Mouse (Mus musculus): ENCODE measurements around the gene Fbln1. TPM values are rescaled to one million over a fixed set of nuclear protein-coding genes. Genes with fewer than 3 reads are reported as not detected.

The Fbln1 gene
- polyA plus RNA-seq (2015; fragmentation: Nextera tagmentation; extraction: Ambion mirVana): 236 and 299 TPM in 2 replicates

DNA sequence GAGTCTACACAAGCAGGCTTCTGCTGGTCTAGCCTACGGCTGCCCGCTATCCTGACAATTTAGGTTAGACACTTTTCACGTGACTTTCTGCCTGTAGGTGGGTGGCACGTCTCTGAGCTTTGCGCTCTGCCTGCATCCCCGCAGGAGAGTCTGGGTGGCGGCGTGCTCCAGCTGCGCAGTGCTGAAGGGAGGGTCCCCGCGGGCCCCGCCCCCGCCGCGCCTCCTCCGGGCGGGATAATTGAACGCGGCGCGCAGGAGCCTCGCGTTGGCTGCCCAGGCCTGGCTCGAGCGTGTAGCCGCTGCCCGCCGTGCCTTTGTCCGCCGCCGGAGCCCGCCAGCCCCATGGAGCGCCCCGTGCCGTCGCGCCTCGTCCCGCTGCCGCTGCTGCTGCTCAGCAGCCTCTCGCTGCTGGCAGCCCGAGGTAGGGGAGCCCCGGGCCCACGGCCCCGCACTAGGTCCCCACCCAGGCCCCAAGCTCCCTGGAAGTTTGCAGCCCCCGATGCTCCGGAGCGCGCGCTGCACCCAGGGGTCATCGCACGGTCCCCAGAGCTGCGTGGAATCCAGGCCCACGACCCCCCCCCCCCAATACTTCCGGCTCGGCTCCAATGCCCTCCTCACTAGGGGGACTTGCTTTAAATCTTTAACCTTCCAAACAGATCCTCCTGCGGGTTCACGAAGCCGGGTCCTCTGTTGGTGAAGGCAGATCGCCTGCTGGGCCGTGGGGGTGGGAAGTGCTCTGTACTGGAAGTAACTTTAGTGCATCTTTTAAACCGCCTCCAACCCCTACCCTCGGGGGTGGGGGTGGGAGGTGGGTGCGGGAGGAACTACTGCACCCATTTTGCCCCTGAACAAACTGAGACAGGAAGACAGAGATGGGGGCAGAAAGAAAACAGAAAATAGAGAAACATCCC is at the start of gene Fbln1:
Gene Fbln1 (plus strand): TSS at position 158 of the 911 bp plus-strand sequence.
- Histone ChIP-seq H3K4me3 (replicated peaks; ENCODE audit: low read length) (peak within 1 kb of the TSS; percentile 73), H3K9me3 (replicated peaks; ENCODE audit: control insufficient read depth, low read length) (no peaks in the 10 kb centered on the region), H3K9ac (ENCODE audit: low read length) (peak within 1 kb of the TSS; percentile 91), H3K27me3 (ENCODE audit: control insufficient read depth, insufficient read depth, low read length) (no peaks in the 10 kb centered on the region), H3K4me2 (ENCODE audit: low read depth, low read length) (peak within 1 kb of the TSS; percentile 84), H3K27ac (ENCODE audit: low read length) (peak within 1 kb of the TSS; percentile 94), H3K4me1 (ENCODE audit: control insufficient read depth, insufficient read depth, low read length) (peaks cover 25% of the 10 kb centered on the region), H3K36me3 (ENCODE audit: control insufficient read depth, insufficient read depth, low read length) (peaks cover 7% of the 10 kb centered on the region; the same call in 1 of the 2 replicates)
- peak; percentile 73; the same call in 1 of the 2 replicates for ATAC-seq (ENCODE audit: insufficient read depth, low FRiP score)
- under 1% methylated on average over 56 of the region's 64 CpGs for WGBS

DNA sequence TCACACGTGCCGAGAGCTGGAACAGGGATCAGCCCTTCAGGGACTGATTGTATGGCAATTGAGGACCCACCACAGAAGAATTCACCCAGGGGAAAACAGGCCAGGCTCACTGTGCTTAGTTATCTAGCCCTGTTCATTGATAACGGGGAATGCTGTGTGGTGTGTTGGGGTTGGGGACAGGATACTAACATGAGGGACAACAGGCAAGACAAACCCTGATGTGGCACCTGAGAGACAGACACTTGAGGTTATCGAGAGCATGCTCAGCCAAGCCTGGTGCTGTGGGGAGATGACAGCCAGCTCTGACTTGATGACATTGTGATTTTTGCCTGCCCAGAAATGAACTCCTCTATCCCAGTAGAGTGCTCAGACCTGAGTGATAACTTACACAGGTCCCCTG is 49.6 kb upstream of the Fbln1 start:
- Histone ChIP-seq H3K27ac (ENCODE audit: low read length) (no peak overlapping the region), H3K4me2 (ENCODE audit: low read depth, low read length) (no peak overlapping the region), H3K4me3 (replicated peaks; ENCODE audit: low read length) (no peak overlapping the region), H3K9ac (ENCODE audit: low read length) (no peak overlapping the region), H3K9me3 (replicated peaks; ENCODE audit: control insufficient read depth, low read length) (no peaks in the 10 kb centered on the region), H3K4me1 (ENCODE audit: control insufficient read depth, insufficient read depth, low read length) (peaks cover 4% of the 10 kb centered on the region; the same call in 1 of the 2 replicates), H3K36me3 (ENCODE audit: control insufficient read depth, insufficient read depth, low read length) (no peaks in the 10 kb centered on the region), H3K27me3 (ENCODE audit: control insufficient read depth, insufficient read depth, low read length) (no peaks in the 10 kb centered on the region)
- ATAC-seq (ENCODE audit: insufficient read depth, low FRiP score): no peak
- WGBS: 59% methylated on average over 4 of the region's 4 CpGs

DNA sequence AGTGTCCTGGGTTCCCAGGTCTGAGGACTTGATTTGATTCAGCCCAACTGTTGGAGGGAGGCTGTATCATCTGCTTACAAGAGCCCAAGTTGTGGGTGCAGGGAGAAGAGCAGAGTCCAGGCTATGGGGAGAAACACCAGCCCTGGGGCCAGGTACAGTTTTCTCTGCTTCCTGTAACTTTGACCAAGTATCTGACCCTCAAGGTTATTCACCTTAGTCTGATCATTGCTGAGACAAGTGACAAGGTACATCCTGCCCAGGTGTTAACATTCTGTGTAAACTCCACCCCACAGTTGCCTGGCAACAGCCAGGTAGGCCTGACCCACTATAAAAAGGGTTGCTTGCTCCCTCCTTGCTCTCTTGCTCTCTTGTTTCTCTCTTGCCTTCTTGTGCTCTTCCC is 44.3 kb upstream of the Fbln1 start:
- no peak overlapping the region for H3K27ac ChIP-seq (ENCODE audit: low read length)
- no peaks in the 10 kb centered on the region for H3K9me3 ChIP-seq (replicated peaks; ENCODE audit: control insufficient read depth, low read length)
- no peak overlapping the region for H3K4me2 ChIP-seq (ENCODE audit: low read depth, low read length)
- H3K4me1 ChIP-seq (ENCODE audit: control insufficient read depth, insufficient read depth, low read length): peaks cover 16% of the 10 kb centered on the region
- ATAC-seq (ENCODE audit: insufficient read depth, low FRiP score): no peak
- no peak overlapping the region for H3K4me3 ChIP-seq (replicated peaks; ENCODE audit: low read length)
- H3K36me3 ChIP-seq (ENCODE audit: control insufficient read depth, insufficient read depth, low read length): no peaks in the 10 kb centered on the region
- H3K27me3 ChIP-seq (ENCODE audit: control insufficient read depth, insufficient read depth, low read length): no peaks in the 10 kb centered on the region
- H3K9ac ChIP-seq (ENCODE audit: low read length): no peak overlapping the region

DNA sequence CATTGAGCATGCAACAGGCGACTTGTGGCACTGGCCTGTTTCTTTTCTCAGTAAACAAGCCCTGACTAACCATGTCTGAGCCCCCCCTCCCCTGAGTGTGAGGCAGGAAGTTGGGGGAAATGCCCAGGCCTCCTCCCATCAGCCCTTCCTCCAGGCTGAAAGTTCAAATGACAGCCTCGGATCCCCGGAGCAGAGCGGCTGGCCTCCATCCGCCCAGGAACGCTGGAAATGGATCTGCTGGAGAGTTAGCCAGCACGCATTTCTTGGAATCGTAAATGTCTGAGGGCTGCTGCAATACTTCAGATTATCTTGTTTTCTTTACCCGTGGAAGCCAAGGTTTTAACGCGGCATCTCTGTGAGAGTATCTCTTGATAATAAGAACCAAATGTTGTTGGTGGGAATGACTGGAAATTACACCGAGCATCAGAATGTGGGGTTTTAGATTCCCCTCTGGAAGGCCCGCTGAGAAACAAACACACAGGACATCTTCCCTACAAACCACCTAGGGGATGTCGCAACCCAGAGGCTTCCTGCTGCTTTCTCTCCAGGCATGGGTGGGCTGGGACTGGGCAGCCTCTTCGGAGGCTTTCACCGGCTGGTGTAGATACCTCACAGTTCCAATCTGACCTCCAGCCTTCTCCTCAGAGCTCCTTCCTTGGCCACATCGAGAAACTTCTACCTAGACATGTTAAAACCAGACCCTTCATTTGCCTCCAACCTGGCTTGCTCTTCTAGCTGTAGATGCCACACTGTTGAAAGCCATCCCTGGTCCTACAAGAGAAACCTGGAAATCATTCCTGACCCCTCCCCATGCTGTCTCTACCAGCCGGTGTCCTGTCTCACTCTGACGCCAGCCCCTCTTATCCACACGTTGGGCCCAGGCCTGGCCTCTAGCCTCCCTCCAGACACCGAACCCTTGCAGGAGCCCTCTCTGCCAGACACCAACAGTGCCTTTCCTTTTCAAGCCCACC is 42.8 kb upstream of the Fbln1 start:
- H3K9me3 ChIP-seq (replicated peaks; ENCODE audit: control insufficient read depth, low read length): no peaks in the 10 kb centered on the region
- peak; percentile 76 for ATAC-seq (ENCODE audit: insufficient read depth, low FRiP score)
- 43% methylated on average over 21 of the region's 21 CpGs for WGBS
- peaks cover 24% of the 10 kb centered on the region for H3K4me1 ChIP-seq (ENCODE audit: control insufficient read depth, insufficient read depth, low read length)
- no peak overlapping the region; the same call in 1 of the 2 replicates for H3K4me2 ChIP-seq (ENCODE audit: low read depth, low read length)
- H3K27me3 ChIP-seq (ENCODE audit: control insufficient read depth, insufficient read depth, low read length): no peaks in the 10 kb centered on the region
- no peak overlapping the region for H3K4me3 ChIP-seq (replicated peaks; ENCODE audit: low read length)
- H3K9ac ChIP-seq (ENCODE audit: low read length): 0 out of 2 replicates have a peak overlapping the region, but pooled peaks have one; percentile 10
- no peaks in the 10 kb centered on the region for H3K36me3 ChIP-seq (ENCODE audit: control insufficient read depth, insufficient read depth, low read length)
- H3K27ac ChIP-seq (ENCODE audit: low read length): peak overlapping the region; percentile 91

DNA sequence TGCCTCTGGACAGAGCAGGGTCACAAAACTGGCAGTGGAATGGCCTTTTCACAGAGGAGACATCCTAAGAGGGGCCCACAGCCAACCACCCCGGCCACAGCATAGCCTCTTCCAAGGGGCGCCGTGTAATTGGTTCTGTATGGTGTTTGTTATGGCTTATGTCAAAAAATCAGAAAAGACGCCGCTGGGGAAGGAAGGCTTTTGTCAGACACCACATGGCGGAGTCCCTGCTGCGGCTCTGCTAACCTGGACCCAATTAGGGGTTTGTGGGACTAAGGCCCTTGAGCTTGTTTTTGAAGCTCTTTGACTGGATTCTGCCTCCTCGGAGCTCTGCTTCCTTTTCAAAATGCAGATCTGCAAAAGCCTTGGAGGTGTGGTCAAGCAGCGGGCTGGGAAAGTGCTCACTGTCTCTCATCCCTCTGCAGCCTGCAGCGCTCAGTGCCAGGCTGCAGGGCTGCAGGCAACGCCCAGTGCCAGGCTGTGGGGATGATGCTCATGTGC is 39.3 kb upstream of the Fbln1 start:
- H3K4me1 ChIP-seq (ENCODE audit: control insufficient read depth, insufficient read depth, low read length): peaks cover 27% of the 10 kb centered on the region
- peak overlapping the region; percentile 82 for H3K27ac ChIP-seq (ENCODE audit: low read length)
- WGBS: 38% methylated on average over 11 of the region's 11 CpGs
- ATAC-seq (ENCODE audit: insufficient read depth, low FRiP score): 0 out of 2 replicates have a peak, but pooled peaks have one; percentile 38
- no peaks in the 10 kb centered on the region for H3K36me3 ChIP-seq (ENCODE audit: control insufficient read depth, insufficient read depth, low read length)
- H3K9ac ChIP-seq (ENCODE audit: low read length): peak overlapping the region; percentile 47; the same call in 1 of the 2 replicates
- H3K4me2 ChIP-seq (ENCODE audit: low read depth, low read length): no peak overlapping the region
- H3K27me3 ChIP-seq (ENCODE audit: control insufficient read depth, insufficient read depth, low read length): no peaks in the 10 kb centered on the region
- no peaks in the 10 kb centered on the region for H3K9me3 ChIP-seq (replicated peaks; ENCODE audit: control insufficient read depth, low read length)
- H3K4me3 ChIP-seq (replicated peaks; ENCODE audit: low read length): no peak overlapping the region

DNA sequence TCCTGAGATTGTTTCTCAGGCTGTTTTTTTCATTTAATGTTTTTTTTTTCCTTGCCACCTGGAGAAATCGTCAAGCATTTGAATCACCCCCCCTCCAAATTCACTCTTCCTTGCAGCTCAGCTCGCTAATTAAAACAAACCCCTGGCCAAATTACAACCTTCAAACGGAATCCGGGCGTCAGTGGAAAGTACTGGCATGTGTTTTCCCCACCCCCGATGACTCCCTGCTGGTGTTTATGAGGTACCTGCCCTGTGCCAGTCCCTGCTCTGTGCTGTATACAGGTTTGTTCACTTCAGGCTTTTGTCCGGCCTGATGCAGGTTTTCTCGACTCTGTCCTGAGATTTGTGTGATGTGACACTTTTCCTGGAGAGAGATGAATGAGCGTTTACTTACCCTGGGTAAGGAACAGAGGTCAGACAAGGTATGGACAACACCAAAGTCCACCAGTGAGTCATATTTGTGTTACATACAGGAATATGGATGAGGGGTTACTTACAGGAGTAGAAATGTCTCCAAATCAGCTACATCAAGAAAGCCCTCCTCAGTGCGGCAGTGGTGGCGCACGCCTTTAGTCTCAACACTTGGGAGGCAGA is 38.6 kb upstream of the Fbln1 start:
- Histone ChIP-seq H3K9me3 (replicated peaks; ENCODE audit: control insufficient read depth, low read length) (no peaks in the 10 kb centered on the region), H3K4me1 (ENCODE audit: control insufficient read depth, insufficient read depth, low read length) (peaks cover 27% of the 10 kb centered on the region), H3K4me3 (replicated peaks; ENCODE audit: low read length) (no peak overlapping the region), H3K36me3 (ENCODE audit: control insufficient read depth, insufficient read depth, low read length) (no peaks in the 10 kb centered on the region), H3K27ac (ENCODE audit: low read length) (peak overlapping the region; percentile 82; the same call in 1 of the 2 replicates), H3K9ac (ENCODE audit: low read length) (no peak overlapping the region), H3K4me2 (ENCODE audit: low read depth, low read length) (no peak overlapping the region), H3K27me3 (ENCODE audit: control insufficient read depth, insufficient read depth, low read length) (no peaks in the 10 kb centered on the region)
- ATAC-seq (ENCODE audit: insufficient read depth, low FRiP score): no peak
- 45% methylated on average over 12 of the region's 12 CpGs for WGBS

DNA sequence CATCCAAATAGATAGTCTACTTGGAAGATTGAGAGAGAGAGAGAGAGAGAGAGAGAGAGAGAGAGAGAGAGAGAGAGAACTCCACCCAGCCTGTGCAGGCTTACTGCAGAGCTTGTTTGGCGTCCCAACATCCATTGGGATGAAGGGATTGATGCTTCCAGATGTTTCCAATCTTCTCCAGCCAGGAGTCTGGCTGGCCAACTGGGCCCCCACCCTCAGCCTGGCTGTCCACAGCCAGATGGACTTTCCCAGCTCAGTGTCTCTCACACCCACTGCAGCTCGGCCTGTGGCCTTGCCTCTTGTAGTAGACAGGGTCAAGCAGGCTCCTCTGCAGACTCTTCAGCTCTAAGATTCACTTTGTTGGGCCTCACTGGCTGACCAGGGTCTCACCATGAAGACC is 33.7 kb upstream of the Fbln1 start:
- H3K36me3 ChIP-seq (ENCODE audit: control insufficient read depth, insufficient read depth, low read length): no peaks in the 10 kb centered on the region
- H3K9me3 ChIP-seq (replicated peaks; ENCODE audit: control insufficient read depth, low read length): no peaks in the 10 kb centered on the region
- no peak overlapping the region for H3K4me3 ChIP-seq (replicated peaks; ENCODE audit: low read length)
- H3K27ac ChIP-seq (ENCODE audit: low read length): peak overlapping the region; percentile 54
- peaks cover 17% of the 10 kb centered on the region for H3K4me1 ChIP-seq (ENCODE audit: control insufficient read depth, insufficient read depth, low read length)
- no peak overlapping the region for H3K4me2 ChIP-seq (ENCODE audit: low read depth, low read length)
- ATAC-seq (ENCODE audit: insufficient read depth, low FRiP score): peak; percentile 81
- no peak overlapping the region for H3K9ac ChIP-seq (ENCODE audit: low read length)
- H3K27me3 ChIP-seq (ENCODE audit: control insufficient read depth, insufficient read depth, low read length): no peaks in the 10 kb centered on the region
- 32% methylated on average over 2 of the region's 2 CpGs for WGBS

DNA sequence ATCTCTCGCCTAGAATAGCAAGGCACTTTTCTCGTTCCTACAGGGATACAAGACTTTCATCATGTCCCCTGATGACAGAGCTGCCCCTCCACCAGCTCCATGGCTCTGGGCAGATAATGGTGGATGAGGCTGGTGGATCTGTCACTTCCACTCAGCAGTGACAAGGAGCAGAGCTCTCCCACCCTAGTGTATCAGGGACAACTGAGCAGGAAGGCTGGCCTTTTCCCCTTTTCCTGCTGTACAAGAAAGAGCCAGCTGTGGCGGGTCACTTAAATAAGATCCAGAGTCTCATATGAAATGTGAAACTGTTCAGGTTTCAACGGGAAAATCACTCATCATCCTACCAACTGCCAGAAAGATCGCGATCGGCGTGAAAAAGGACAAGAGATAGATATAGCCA is 32.3 kb upstream of the Fbln1 start:
- WGBS: 56% methylated on average over 8 of the region's 8 CpGs
- H3K27ac ChIP-seq (ENCODE audit: low read length): peak overlapping the region; percentile 80; the same call in 1 of the 2 replicates
- H3K4me3 ChIP-seq (replicated peaks; ENCODE audit: low read length): no peak overlapping the region
- no peak overlapping the region; the same call in 1 of the 2 replicates for H3K9ac ChIP-seq (ENCODE audit: low read length)
- H3K4me2 ChIP-seq (ENCODE audit: low read depth, low read length): no peak overlapping the region
- ATAC-seq (ENCODE audit: insufficient read depth, low FRiP score): no peak
- no peaks in the 10 kb centered on the region for H3K9me3 ChIP-seq (replicated peaks; ENCODE audit: control insufficient read depth, low read length)
- no peaks in the 10 kb centered on the region for H3K27me3 ChIP-seq (ENCODE audit: control insufficient read depth, insufficient read depth, low read length)
- peaks cover 15% of the 10 kb centered on the region for H3K4me1 ChIP-seq (ENCODE audit: control insufficient read depth, insufficient read depth, low read length)
- no peaks in the 10 kb centered on the region for H3K36me3 ChIP-seq (ENCODE audit: control insufficient read depth, insufficient read depth, low read length)
